Mouse (Mus musculus) liver, embryonic 14.5 days (tissue): ENCODE results near the gene Gm3115. TPM values are rescaled to one million over a fixed set of nuclear protein-coding genes. Genes with fewer than 3 reads are reported as not detected.
"Not testable (repeated sequence)": the region's sequence is repeated elsewhere in the genome, so short reads cannot be mapped to it uniquely, and the experiment has no call there.

Experiments
- ATAC-seq: fragments of 200-750 bp; cut with Nextera tagmentation; 2 replicates; pipeline ENCODE4 v1.8.0; 2017; ENCODE audit warnings: moderate number of reproducible peaks, mild to moderate bottlenecking, moderate library complexity; ENCODE audit not compliant: insufficient read depth
- DNase-seq, 3 experiments: peaks; one replicate each; pipeline ENCODE4 v3.0.0-alpha.2; 2012 to 2013; ENCODE audit warnings: low read depth in 3 of 3, low spot score in 3 of 3
- H3K27ac ChIP-seq: fragments of 300-500 bp; sonication (generic); 2 replicates; pipeline ENCODE4 v1.5.1; 2014; ENCODE audit warnings: moderate library complexity, mild to moderate bottlenecking, control low read depth, inconsistent platforms
- H3K27me3 ChIP-seq: fragments of 300-500 bp; sonication (generic); 2 replicates; pipeline ENCODE4 v1.6.1; 2014; ENCODE audit warnings: mild to moderate bottlenecking, low read length, moderate library complexity; ENCODE audit not compliant: control insufficient read depth, insufficient read depth
- H3K36me3 ChIP-seq: fragments of 300-500 bp; sonication (generic); replicated peaks from 2 replicates; pipeline ENCODE4 v1.6.1; 2014; ENCODE audit warnings: low read depth; ENCODE audit not compliant: control insufficient read depth, insufficient read depth
- H3K4me1 ChIP-seq, 2 experiments: fragments of 200-500 bp in 1 of 2; fragments of 300-500 bp in 1 of 2; sonication (generic) in 1 of 2; replicated peaks; 2 replicates each; pipeline ENCODE4 v1.6.1; 2012 to 2014; ENCODE audit warnings: antibody characterized with exemption in 1 of 2, inconsistent platforms in 1 of 2, low read length in 1 of 2; ENCODE audit not compliant: control insufficient read depth in 2 of 2, insufficient read depth in 2 of 2
- H3K4me2 ChIP-seq: fragments of 300-500 bp; sonication (generic); 2 replicates; pipeline ENCODE4 v1.6.1; 2014; ENCODE audit warnings: low read depth, mild to moderate bottlenecking, control low read depth, moderate library complexity
- H3K4me3 ChIP-seq, 2 experiments: fragments of 200-500 bp in 1 of 2; fragments of 300-500 bp in 1 of 2; sonication (generic) in 1 of 2; 2 replicates each; pipeline ENCODE4 v1.5.1; 2012 to 2014; ENCODE audit warnings: low read depth in 2 of 2, low read length in 2 of 2, mild to moderate bottlenecking in 2 of 2, control low read depth in 1 of 2, inconsistent platforms in 1 of 2, moderate library complexity in 1 of 2; ENCODE audit not compliant: insufficient read depth in 1 of 2
- H3K9ac ChIP-seq: fragments of 300-500 bp; sonication (generic); replicated peaks from 2 replicates; pipeline ENCODE4 v1.6.1; 2014; ENCODE audit warnings: mild to moderate bottlenecking, control low read depth, moderate library complexity
- H3K9me3 ChIP-seq: fragments of 300-500 bp; sonication (generic); 2 replicates; pipeline ENCODE4 v1.6.1; 2016; ENCODE audit warnings: low read length, mixed read lengths; ENCODE audit not compliant: control insufficient read depth
- WGBS: fragments of 180-500 bp; shearing (Covaris S2); extraction: QIAGEN DNeasy Blood & Tissue Kit; methylation state at CpG from one replicate; pipeline ENCODE4 v1.1.7; 2014; ENCODE audit not compliant: insufficient replicate concordance; 5-methylcytosine and 5-hydroxymethylcytosine counted together
- polyA plus RNA-seq, 2 experiments: library from polyadenylated mRNA; depleted of rRNA in 1 of 2; stranded (reverse) in 1 of 2; unstranded in 1 of 2; fragments of >200 nt; fragmentation: Nextera tagmentation in 1 of 2; extraction: Ambion mirVana in 1 of 2; gene quantifications; 2 replicates each; pipeline versions ENCODE4 v1.2.1 to v1.2.3; 2012 to 2014

The Gm3115 gene
- polyA plus RNA-seq (2012; rRNA removed) = not detected in 2 replicates
- polyA plus RNA-seq (2014; fragmentation: Nextera tagmentation; extraction: Ambion mirVana) = not detected in 2 replicates

- H3K9me3 ChIP-seq, H3K4me1 ChIP-seq, ATAC-seq, DNase-seq, H3K4me3 ChIP-seq, H3K9ac ChIP-seq, H3K27ac ChIP-seq, H3K4me2 ChIP-seq, H3K36me3 ChIP-seq, H3K27me3 ChIP-seq: not testable (repeated sequence)
- 25% methylated on average over 3 of the region's 3 CpGs for WGBS
Observed at GRCm38 (mm10) chr14:4083820-4084219, at the start of gene Gm3115. Gene Gm3115, plus strand, starts transcription at chr14:4084120.

- 5% methylated on average over 28 of the region's 37 CpGs for WGBS
- not testable (repeated sequence) for H3K4me2 ChIP-seq, DNase-seq, H3K9me3 ChIP-seq, H3K4me1 ChIP-seq, H3K9ac ChIP-seq, H3K27me3 ChIP-seq, H3K36me3 ChIP-seq, H3K27ac ChIP-seq, H3K4me3 ChIP-seq, ATAC-seq
Observed at GRCm38 (mm10) chr14:4110426-4110825, 26.5 kb downstream of the Gm3115 start, which contains the start of gene Gm8108. Gene Gm8108, plus strand, starts transcription at chr14:4110526.

DNA sequence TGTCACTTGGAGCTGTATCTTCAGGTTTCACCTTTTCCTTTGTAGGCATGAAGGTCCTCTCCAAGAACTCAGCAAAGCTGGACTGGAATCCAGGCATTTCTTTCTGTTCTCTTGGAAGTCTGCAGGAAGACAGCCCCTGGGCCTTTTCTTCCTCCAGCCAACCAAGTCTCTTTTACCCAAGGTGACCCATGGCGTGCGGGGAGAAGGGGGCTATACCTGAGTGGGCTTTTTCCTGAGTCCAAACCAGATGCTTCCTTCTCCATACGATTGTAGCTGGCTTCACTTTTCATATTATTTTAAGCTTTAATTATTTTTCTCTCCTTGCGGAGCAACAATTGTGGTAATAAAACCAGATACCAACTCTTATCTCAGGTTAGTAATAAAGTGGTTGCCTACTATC is 57.7 kb downstream of the Gm3115 start:
- H3K4me1 ChIP-seq, H3K36me3 ChIP-seq, H3K4me3 ChIP-seq, H3K27ac ChIP-seq, H3K27me3 ChIP-seq, DNase-seq, H3K4me2 ChIP-seq, H3K9ac ChIP-seq, H3K9me3 ChIP-seq, ATAC-seq: not testable (repeated sequence)
- WGBS = 68% methylated on average over 4 of the region's 4 CpGs

Other genes with a start within 250 kb of the Gm3115 start
- gene Gm3033, start 237.9 kb upstream of the Gm3115 start, polyA plus RNA-seq (2012; rRNA removed) = 0.02 TPM in 1 of 2 replicates, not detected in the other
- gene Gm3033, start 237.9 kb upstream of the Gm3115 start, polyA plus RNA-seq (2014; fragmentation: Nextera tagmentation; extraction: Ambion mirVana) = 0.19 TPM in 1 of 2 replicates, not detected in the other
- gene Gm2916, start 199.9 kb upstream of the Gm3115 start, polyA plus RNA-seq (2012; rRNA removed) = not detected in 2 replicates
- gene Gm2916, start 199.9 kb upstream of the Gm3115 start, polyA plus RNA-seq (2014; fragmentation: Nextera tagmentation; extraction: Ambion mirVana) = not detected in 2 replicates
- not detected in 2 replicates for gene Gm3029, start 152.4 kb upstream of the Gm3115 start, polyA plus RNA-seq (2012; rRNA removed)
- gene Gm3029, start 152.4 kb upstream of the Gm3115 start, polyA plus RNA-seq (2014; fragmentation: Nextera tagmentation; extraction: Ambion mirVana) = not detected in 2 replicates
- gene Gm3095, start 120.6 kb upstream of the Gm3115 start, polyA plus RNA-seq (2012; rRNA removed) = 0.03 TPM in 1 of 2 replicates, not detected in the other
- not detected in 2 replicates for gene Gm3095, start 120.6 kb upstream of the Gm3115 start, polyA plus RNA-seq (2014; fragmentation: Nextera tagmentation; extraction: Ambion mirVana)
- not detected in 2 replicates for gene Gm3099, start 85.7 kb upstream of the Gm3115 start, polyA plus RNA-seq (2012; rRNA removed)
- gene Gm3099, start 85.7 kb upstream of the Gm3115 start, polyA plus RNA-seq (2014; fragmentation: Nextera tagmentation; extraction: Ambion mirVana) = not detected in 2 replicates
- not detected in 2 replicates for gene Gm5796, start 60.2 kb upstream of the Gm3115 start, polyA plus RNA-seq (2012; rRNA removed)
- gene Gm5796, start 60.2 kb upstream of the Gm3115 start, polyA plus RNA-seq (2014; fragmentation: Nextera tagmentation; extraction: Ambion mirVana) = not detected in 2 replicates
- not detected in 2 replicates for gene Gm8108, start 26.4 kb downstream of the Gm3115 start, polyA plus RNA-seq (2012; rRNA removed)
- not detected in 2 replicates for gene Gm8108, start 26.4 kb downstream of the Gm3115 start, polyA plus RNA-seq (2014; fragmentation: Nextera tagmentation; extraction: Ambion mirVana)
- gene Gm3127, start 80.9 kb downstream of the Gm3115 start, polyA plus RNA-seq (2012; rRNA removed) = not detected in 2 replicates
- gene Gm3127, start 80.9 kb downstream of the Gm3115 start, polyA plus RNA-seq (2014; fragmentation: Nextera tagmentation; extraction: Ambion mirVana) = not detected in 2 replicates
- gene Gm2974, start 98.5 kb downstream of the Gm3115 start, polyA plus RNA-seq (2012; rRNA removed) = not detected in 2 replicates
- gene Gm2974, start 98.5 kb downstream of the Gm3115 start, polyA plus RNA-seq (2014; fragmentation: Nextera tagmentation; extraction: Ambion mirVana) = not detected in 2 replicates
- gene Gm3138, start 165.5 kb downstream of the Gm3115 start, polyA plus RNA-seq (2012; rRNA removed) = not detected in 2 replicates
- gene Gm3138, start 165.5 kb downstream of the Gm3115 start, polyA plus RNA-seq (2014; fragmentation: Nextera tagmentation; extraction: Ambion mirVana) = not detected in 2 replicates
- not detected in 2 replicates for gene Gm3149, start 233.2 kb downstream of the Gm3115 start, polyA plus RNA-seq (2012; rRNA removed)
- gene Gm3149, start 233.2 kb downstream of the Gm3115 start, polyA plus RNA-seq (2014; fragmentation: Nextera tagmentation; extraction: Ambion mirVana) = not detected in 2 replicates